Mouse (Mus musculus) lung, postnatal 0 days (tissue): Measurements from ENCODE around the gene Tnfaip1.

ENCODE experiments used
- CTCF ChIP-seq: IDR thresholded peaks from 2 replicates; pipeline ENCODE4 v1.5.1; 2016; ENCODE audit warnings: antibody characterized with exemption, mild to moderate bottlenecking
- EP300 ChIP-seq: IDR thresholded peaks from 2 replicates; pipeline ENCODE4 v1.6.1; 2016; ENCODE audit warnings: antibody characterized with exemption, mild to moderate bottlenecking, control low read depth

- peak; percentile 13; the same call in 1 of the 2 replicates for TF ChIP-seq CTCF
- TF ChIP-seq EP300 = peak; percentile 79
These were observed at the start of gene Tnfaip1, which contains the start of gene Ift20 for GRCm38 (mm10) chr11:78536080-78536689.
